Mouse (Mus musculus) urinary bladder, postnatal 10 days (tissue): Measurements from ENCODE around the gene Ptpn9.
A peak's percentile ranks its signal among the peaks of the same experiment; 100 is the strongest.
"Not testable (repeated sequence)": the region's sequence is repeated elsewhere in the genome, so short reads cannot be mapped to it uniquely, and the experiment has no call there.

Source experiments
- DNase-seq: peaks from one replicate; pipeline ENCODE4 v3.0.0; 2022; ENCODE audit warnings: low spot score

The Ptpn9 gene

GRCm38 (mm10) chr9:56994286-56995197 is at the start of gene Ptpn9:
Gene Ptpn9 (plus strand): TSS chr9:56994923.
- DNase-seq: peak; percentile 67

DNA sequence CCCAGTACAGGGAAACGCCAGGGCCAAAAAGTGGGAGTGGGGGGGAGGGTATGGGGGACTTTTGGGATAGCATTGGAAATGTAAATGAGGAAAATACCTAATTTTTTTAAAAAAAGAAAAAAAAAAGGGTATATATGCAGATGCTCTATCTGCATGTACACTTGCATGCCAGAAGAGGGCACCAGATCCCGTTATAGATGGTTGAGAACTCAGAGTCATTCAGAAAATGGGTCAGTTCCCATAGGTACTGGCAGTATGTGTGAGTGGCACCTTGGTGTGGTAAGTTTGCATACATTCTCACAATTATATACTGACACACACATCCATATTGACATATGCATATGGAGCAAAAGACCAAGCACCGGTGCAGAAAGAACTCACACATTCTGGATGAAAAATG is 47.2 kb upstream of the Ptpn9 start:
- not testable (repeated sequence) for DNase-seq

DNA sequence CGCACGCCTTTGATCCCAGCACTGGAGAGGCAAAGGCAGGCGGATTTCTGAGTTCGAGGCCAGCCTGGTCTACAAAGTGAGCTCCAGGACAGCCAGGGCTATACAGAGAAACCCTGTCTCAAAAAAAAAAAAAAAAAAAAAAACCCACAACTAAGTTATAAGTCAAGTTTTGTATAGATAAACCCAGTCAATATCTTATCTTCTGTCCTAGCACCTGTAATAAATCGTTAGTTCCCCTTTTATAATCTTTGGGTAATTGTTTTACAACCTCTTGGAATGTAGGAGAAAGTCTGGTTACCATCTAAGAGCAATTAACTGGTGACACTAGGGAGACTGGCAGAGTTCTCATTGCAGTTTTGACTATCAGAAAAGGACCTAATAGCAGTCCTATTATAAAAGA is 46.0 kb upstream of the Ptpn9 start:
- not testable (repeated sequence) for DNase-seq

DNA sequence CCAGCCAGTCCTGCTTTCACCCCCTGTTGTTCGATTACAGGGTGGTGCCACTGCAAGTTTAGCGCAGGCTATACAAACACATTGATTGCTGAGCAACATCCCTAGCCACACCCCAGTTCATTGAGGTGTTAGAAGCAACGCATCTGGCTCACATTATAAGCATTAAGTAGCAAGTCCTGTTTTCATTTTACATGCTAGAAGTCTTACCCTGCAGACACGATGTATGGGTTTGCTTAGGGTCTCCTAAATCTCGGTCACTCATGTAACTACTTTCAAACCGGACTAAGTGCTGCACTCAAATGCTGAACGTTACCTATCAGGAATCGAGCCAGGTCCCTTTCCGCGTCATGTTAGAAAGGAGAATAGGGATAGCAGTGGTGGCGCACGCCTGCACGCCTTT is 45.0 kb upstream of the Ptpn9 start:
- no peak for DNase-seq

- DNase-seq: peak; percentile 73
These were observed 44.0 kb upstream of the Ptpn9 start, which contains the start of gene Snupn for GRCm38 (mm10) chr9:56950414-56951400. Gene Snupn (plus strand): TSS chr9:56950878.

DNA sequence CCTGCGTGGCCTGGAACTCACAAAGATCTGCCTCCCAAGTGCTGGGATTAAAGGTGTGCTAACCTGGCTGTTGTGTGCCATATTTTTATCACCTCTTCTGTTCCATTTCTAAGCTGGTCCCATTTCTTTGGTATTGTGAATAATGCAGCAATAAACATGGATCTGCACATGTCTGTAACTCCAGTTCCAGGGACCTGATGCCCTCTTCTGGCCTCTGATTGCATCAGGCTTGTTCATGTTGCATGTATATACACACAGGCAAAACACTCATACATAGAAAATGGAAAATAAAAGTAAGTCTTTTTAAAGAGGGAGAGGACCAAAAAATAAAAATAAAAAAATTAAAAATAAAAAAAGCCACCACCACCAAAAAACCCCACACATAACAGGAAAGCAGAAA is 41.2 kb upstream of the Ptpn9 start:
- no peak for DNase-seq

- no peak for DNase-seq
These were observed 37.6 kb upstream of the Ptpn9 start for GRCm38 (mm10) chr9:56956966-56957675.

DNA sequence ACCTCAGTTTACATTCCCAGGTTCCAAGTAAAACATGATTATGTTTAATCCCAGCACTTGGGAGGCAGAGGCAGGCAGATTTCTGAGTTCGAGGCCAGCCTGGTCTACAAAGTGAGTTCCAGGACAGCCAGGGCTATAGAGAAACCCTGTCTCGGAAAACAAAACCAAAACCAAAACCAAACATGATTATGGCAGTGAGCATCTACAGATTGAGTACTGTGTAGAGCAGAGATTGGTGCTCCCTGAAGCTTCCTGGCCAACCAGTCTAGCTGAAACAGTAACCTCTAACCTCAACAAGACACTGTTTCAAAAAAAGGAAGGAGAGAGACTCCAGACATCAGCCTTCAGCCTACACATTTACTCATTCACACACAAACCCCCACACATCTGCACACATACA is 36.0 kb upstream of the Ptpn9 start:
- no peak for DNase-seq

GRCm38 (mm10) chr9:56961591-56961990 is 33.1 kb upstream of the Ptpn9 start:
- DNase-seq: no peak

- DNase-seq: no peak
These were observed 24.6 kb upstream of the Ptpn9 start for GRCm38 (mm10) chr9:56970158-56970557.

DNA sequence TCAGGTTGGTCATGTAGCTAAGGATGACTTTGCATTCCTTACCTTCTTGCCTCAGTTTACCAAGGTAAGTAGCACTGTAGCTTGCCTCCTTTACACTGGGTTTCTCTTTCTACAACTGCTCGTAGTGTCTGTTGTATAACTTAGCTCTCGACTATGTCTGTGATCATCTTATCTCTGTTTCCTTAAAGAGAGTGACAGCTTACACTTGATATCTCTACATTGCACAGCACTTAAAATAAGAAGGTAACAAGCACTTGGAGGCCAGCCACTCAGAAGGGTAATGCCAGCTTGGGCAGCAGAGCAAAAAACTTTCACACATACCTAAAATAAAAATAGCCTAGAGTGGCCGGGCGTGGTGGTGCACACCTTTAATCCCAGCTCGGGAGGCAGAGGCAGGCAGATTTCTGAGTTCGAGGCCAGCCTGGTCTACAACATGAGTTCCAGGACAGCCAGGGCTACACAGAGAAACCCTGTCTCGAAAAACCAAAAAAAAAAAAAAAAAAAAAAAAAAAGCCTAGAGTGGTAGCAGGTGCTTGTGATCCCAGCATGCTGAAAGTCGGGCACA is 20.7 kb upstream of the Ptpn9 start:
- DNase-seq: no peak

- no peak for DNase-seq
These were observed 19.5 kb upstream of the Ptpn9 start for GRCm38 (mm10) chr9:56975199-56975598.

DNA sequence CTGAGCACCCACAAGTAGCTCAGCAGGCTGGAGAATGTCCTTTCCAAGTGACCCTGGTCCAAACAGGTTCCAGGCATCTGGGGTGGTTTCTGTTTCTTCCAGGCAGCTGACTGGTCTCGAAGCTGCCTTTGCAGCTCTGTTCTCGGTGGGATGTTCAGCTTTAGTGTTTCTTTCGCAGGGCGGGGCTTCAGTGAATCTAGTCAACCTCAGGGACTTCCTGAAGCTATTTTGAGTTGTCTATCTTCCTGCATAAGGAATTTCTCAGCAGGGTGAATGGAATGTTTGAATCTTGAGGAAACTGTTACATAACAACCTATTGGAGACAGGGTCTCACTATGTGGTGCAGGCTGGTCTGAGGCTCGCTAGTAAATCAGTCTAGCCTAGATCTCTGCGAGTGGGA is 14.5 kb upstream of the Ptpn9 start:
- DNase-seq: no peak

DNA sequence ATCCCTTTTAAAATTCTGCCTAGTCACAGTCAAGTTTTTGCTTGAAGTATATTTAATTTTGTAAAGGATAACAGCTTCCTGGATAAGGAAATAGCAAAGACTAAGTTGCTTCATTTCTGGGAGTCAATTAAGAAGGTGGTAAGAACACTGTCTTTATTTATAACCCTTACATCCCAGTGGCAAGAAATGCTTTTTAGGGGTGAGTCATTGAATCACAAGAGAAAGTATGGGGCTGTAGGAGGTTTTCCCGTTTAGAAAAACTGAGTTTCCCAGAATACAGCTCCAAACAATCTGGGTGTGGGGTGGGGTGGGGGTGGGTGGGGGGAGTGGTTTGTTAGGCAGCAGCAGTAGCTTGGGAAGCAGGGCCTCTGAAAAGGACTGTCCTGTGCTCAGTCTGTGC is 13.2 kb upstream of the Ptpn9 start:
- no peak for DNase-seq

DNA sequence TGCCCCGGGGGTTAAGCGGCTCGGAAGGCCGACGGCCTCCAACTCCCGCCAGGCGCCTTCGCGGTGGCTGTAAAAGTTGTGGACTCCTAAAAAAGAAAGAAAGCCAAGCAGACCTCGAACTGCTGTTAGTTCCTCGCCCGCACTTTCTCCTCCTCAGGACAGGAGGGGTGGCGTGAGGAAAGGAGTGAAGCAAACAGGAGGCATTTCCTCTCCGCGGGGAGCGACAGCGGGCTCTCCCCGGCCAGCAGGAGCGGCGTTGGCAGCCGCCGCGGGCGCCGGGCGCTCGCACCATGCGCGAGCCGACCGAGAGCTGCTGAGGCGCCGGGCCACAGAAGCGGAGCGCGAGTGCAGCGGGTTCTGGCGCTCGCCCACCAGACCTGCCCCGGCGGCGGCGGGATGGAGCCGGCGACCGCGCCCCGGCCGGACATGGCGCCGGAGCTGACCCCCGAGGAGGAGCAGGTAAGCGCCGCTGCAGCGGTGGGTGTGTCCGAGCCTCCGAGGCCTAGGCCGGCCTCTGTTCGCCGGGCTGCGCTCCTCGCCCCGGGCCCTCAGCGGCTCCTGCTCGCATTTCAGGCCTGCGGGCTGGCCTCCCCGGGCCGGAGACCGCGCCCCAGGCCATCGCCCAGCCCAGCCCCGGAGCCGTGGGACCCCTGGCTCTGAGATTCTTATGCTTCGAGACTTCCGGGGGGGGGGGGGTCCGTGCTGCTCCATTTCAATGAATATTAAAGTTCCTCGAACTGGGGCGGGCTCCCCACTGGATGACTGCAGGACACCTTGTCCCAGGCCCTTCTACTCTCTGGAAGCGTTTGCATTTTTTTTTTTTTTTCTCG is 690 bp downstream of the Ptpn9 start:
- DNase-seq: peak; percentile 14

DNA sequence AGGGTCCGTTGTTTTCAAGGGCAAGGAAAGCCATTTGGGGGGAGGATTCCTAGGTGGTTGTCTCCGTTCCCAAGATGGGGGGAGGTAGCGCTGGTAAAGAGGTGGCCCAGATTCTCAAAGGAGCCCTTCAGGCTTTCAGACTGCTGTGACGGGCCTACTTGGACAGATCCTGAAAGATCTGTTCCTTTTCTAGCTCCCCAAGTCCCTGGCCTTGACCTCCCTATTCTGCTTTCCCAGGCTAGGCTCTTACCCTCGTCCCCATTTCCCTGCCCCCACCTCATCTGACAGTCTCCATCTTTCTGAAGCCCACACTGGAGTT is 1.3 kb downstream of the Ptpn9 start:
- no peak for DNase-seq

DNA sequence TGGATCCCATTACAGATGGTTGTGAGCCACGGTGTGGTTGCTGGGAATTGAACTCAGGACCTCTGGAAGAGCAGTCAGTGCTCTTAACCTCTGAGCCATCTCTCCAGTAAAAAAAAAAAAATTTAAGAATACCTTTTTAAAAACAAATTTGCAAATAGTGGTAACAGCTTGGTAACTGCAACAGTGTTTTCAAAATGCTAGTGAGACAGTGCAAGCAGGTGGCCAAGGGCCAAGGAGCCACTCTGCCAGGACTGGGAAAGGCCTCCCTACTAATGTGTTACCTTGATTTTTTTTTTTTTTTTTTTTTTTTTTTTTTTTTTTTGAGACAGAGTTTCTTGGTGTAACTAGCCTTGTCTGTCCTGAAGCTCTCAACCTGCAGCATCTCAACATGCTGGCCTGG is 2.5 kb downstream of the Ptpn9 start:
- not testable (repeated sequence) for DNase-seq

DNA sequence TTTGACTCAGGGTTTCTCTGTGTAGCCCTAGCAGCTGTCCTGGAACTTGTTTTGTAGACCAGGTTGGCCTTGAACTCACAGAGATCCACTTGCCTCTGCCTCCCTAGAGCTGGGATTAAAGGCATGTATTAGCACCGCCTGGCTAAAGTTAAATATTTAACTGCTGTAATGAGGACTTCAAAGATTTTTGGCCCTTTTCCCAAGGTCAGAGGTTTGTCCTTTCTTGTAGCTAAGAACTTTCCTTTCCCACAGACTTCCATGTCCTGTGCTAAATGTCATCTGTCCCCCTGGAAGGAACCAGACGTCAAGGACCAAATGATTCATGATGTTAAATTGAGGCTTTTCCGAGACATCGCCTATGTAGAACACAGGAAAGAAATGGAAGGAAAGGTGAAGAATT is 8.3 kb downstream of the Ptpn9 start:
- DNase-seq: no peak

GRCm38 (mm10) chr9:57012393-57012792 is 17.7 kb downstream of the Ptpn9 start:
- DNase-seq: no peak

GRCm38 (mm10) chr9:57012895-57013294 is 18.2 kb downstream of the Ptpn9 start:
- no peak for DNase-seq

DNA sequence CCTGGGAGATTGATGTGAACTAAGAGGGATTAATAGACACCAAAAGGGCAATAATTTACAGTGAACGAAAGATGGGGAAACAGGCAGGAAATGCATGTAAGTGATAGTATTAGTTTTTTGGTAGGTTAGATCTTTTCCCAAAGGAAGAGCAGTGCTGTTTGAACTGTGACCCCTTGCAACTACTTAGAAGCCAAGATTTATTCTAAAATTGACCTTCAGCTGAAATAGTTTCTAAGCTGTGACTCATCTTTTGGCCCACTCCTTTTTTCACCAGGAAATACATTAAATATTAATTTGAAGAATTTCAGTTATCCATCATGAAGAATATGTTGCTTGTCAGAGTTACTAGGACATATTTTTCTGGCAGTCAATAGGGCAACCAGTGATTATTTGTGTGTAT is 19.0 kb downstream of the Ptpn9 start:
- no peak for DNase-seq
